Mouse (Mus musculus) CD4-positive, CD25-positive, alpha-beta regulatory T cell, adult 9 weeks (primary cell): ENCODE results near the gene Trpv4. TPM values are rescaled to one million over a fixed set of nuclear protein-coding genes. Genes with fewer than 3 reads are reported as not detected.

Experiments
- polyA plus RNA-seq: library from polyadenylated mRNA; unstranded; fragments of 100-300 nt; shearing (Covaris generic); gene quantifications from one replicate; pipeline ENCODE4 v1.2.1, GENCODE M21; 2017

Trpv4 gene
- polyA plus RNA-seq, result 0.50 TPM

GRCm38 (mm10) chr5:114658255-114658654, at the start of gene Trpv4:
Trpv4 (minus strand) TSS chr5:114658421.

DNA sequence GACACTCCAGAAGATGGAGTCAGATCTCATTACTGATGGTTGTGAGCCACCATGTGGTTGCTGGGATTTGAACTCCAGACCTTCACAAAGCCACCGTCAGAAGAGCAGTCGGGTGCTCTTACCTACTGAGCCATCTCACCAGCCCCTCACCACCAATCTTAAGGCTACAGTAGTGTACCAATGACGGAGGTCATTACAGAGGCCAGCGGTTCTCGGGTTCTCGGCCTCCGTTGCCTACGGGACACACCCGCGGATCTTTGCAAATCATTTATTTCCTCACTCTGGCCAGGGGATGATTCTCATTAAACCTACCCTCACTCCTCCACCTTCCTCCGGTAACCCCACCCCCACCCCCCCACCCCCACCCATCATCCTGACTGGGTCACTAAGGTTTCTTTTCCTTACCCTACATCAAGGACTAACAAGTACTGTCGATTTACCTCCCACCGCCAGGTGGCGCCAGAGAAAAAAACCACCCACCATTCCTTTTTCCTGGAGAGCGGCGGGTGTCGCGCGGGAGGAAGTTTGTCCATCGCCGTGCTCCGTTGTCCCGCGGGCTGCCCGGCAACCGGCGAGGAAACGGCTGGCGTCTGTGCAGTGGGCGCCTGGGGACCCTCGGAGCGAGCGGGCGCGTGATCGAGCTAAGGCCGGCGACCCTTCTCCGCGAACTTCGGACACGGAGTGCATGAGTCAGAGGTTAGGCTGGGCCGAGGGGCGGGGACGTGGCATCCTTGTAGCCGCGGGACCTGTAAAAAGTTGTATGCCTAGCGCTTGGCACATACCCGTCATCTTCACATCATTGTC, 49.2 kb upstream of the Trpv4 start, which contains the start of gene Tchp:
Tchp (plus strand) TSS at position 496 of the 804 bp plus-strand sequence.

GRCm38 (mm10) chr5:114690633-114691567, 32.7 kb upstream of the Trpv4 start, which contains the start of gene Gltp:
Gltp (minus strand) TSS chr5:114690984.

Other genes with a start within 250 kb of the Trpv4 start
- gene Mmab, start 214.4 kb downstream of the Trpv4 start, polyA plus RNA-seq, result 12.5 TPM
- gene Mvk, start 214.2 kb downstream of the Trpv4 start, polyA plus RNA-seq, result 15.1 TPM
- not detected for gene Fam222a, start 90.4 kb downstream of the Trpv4 start, polyA plus RNA-seq
- 140 TPM for gene Gltp, start 32.6 kb upstream of the Trpv4 start, polyA plus RNA-seq
- 18.9 TPM for gene Tchp, start 49.3 kb upstream of the Trpv4 start, polyA plus RNA-seq
- 13.9 TPM for gene Ankrd13a, start 116.3 kb upstream of the Trpv4 start, polyA plus RNA-seq
- gene Git2, start 117.1 kb upstream of the Trpv4 start, polyA plus RNA-seq, result 136 TPM
- 103 TPM for gene 1500011B03Rik, start 165.0 kb upstream of the Trpv4 start, polyA plus RNA-seq
- gene 4930519G04Rik, start 195.2 kb upstream of the Trpv4 start, polyA plus RNA-seq, result not detected
- not detected for gene Gm9936, start 200.3 kb upstream of the Trpv4 start, polyA plus RNA-seq
- 20.9 TPM for gene Oasl2, start 238.5 kb upstream of the Trpv4 start, polyA plus RNA-seq